Mouse (Mus musculus) MEL (cell line): Measurements from ENCODE around the gene Lrrc30. TPM values are rescaled to one million over a fixed set of nuclear protein-coding genes. Genes with fewer than 3 reads are reported as not detected.

Experiments used
- DNase-seq: peaks from one replicate; pipeline ENCODE4 v3.0.0; 2011; ENCODE audit warnings: low read depth, low spot score
- H3K27ac ChIP-seq: 2 replicates; pipeline ENCODE4 v1.5.1; 2012; ENCODE audit warnings: low read depth, mild to moderate bottlenecking, control low read depth, low read length, moderate library complexity; ENCODE audit not compliant: control insufficient read depth
- H3K27me3 ChIP-seq, 2 experiments: fragments of 150-350 bp in 1 of 2; sonication (generic) in 1 of 2; 2 replicates each; pipeline ENCODE4 v1.6.1; 2012; ENCODE audit warnings: low read length in 2 of 2, mild to moderate bottlenecking in 2 of 2, improper control_type of control experiment in 1 of 2, moderate library complexity in 1 of 2; ENCODE audit not compliant: insufficient read depth in 2 of 2, control insufficient read depth in 1 of 2
- H3K36me3 ChIP-seq, 2 experiments: 2 replicates each; pipeline ENCODE4 v1.6.1; 2012 to 2014; ENCODE audit warnings: low read length in 2 of 2, improper control_type of control experiment in 1 of 2, inconsistent platforms in 1 of 2, mild to moderate bottlenecking in 1 of 2; ENCODE audit not compliant: insufficient read depth in 2 of 2, control insufficient read depth in 1 of 2
- H3K4me1 ChIP-seq, 2 experiments: fragments of 150-350 bp in 1 of 2; sonication (generic) in 1 of 2; 2 replicates each; pipeline ENCODE4 v1.6.1; 2012; ENCODE audit warnings: low read length in 2 of 2, improper control_type of control experiment in 1 of 2, mild to moderate bottlenecking in 1 of 2; ENCODE audit not compliant: insufficient read depth in 2 of 2, control insufficient read depth in 1 of 2
- H3K4me3 ChIP-seq, 2 experiments: fragments of 150-350 bp in 1 of 2; sonication (generic) in 1 of 2; 2 replicates each; pipeline ENCODE4 v1.5.1; 2012; ENCODE audit warnings: low read depth in 2 of 2, low read length in 2 of 2, mild to moderate bottlenecking in 2 of 2, moderate library complexity in 2 of 2, control low read depth in 1 of 2, improper control_type of control experiment in 1 of 2; ENCODE audit not compliant: control insufficient read depth in 1 of 2, insufficient read depth in 1 of 2
- H3K79me2 ChIP-seq: 2 replicates; pipeline ENCODE4 v1.6.1; 2012; ENCODE audit warnings: mild to moderate bottlenecking, low read length, moderate library complexity; ENCODE audit not compliant: control insufficient read depth, poor library complexity, insufficient read depth
- H3K9ac ChIP-seq: 2 replicates; pipeline ENCODE4 v1.6.1; 2012; ENCODE audit warnings: low read depth, mild to moderate bottlenecking, control low read depth, low read length, moderate library complexity; ENCODE audit not compliant: control insufficient read depth, poor library complexity, severe bottlenecking
- H3K9me3 ChIP-seq: fragments of 150-350 bp; sonication (generic); replicated peaks from 2 replicates; pipeline ENCODE4 v1.6.1; 2012; ENCODE audit warnings: mild to moderate bottlenecking, low read length, improper control_type of control experiment, moderate library complexity; ENCODE audit not compliant: insufficient read depth
- CHD2 ChIP-seq: IDR thresholded peaks from 2 replicates; pipeline ENCODE4 v1.6.1; 2011; ENCODE audit warnings: low read length, improper control_type of control experiment
- CTCF ChIP-seq, 3 experiments: IDR thresholded peaks in 2 of 3; conservative IDR thresholded peaks in 1 of 3; 2 replicates each; pipeline ENCODE4 v1.5.1; 2011 to 2012; ENCODE audit warnings: low read length in 3 of 3, low read depth in 2 of 3, mild to moderate bottlenecking in 2 of 3, improper control_type of control experiment in 1 of 3, inconsistent platforms in 1 of 3, mixed read lengths in 1 of 3, moderate library complexity in 1 of 3; ENCODE audit not compliant: control insufficient read depth in 1 of 3, insufficient read depth in 1 of 3, poor library complexity in 1 of 3, severe bottlenecking in 1 of 3
- E2F4 ChIP-seq: IDR thresholded peaks from 2 replicates; pipeline ENCODE4 v1.6.1; 2011; ENCODE audit warnings: low read depth, low read length, improper control_type of control experiment, borderline replicate concordance
- EP300 ChIP-seq, 2 experiments: IDR thresholded peaks; 2 replicates each; pipeline ENCODE4 v1.6.1; 2011; ENCODE audit warnings: improper control_type of control experiment in 2 of 2, low read length in 2 of 2, low read depth in 1 of 2, mild to moderate bottlenecking in 1 of 2
- GABPA ChIP-seq: IDR thresholded peaks from 2 replicates; pipeline ENCODE4 v1.6.1; 2012; ENCODE audit warnings: low read depth, mild to moderate bottlenecking, inconsistent platforms, low read length, improper control_type of control experiment, moderate library complexity
- GATA1 ChIP-seq: IDR thresholded peaks from 2 replicates; pipeline ENCODE4 v1.6.1; 2011; ENCODE audit warnings: low read depth, low read length, improper control_type of control experiment
- JUND ChIP-seq: IDR thresholded peaks from 2 replicates; pipeline ENCODE4 v1.6.1; 2011; ENCODE audit warnings: low read depth, mild to moderate bottlenecking, improper control_type of control experiment, low read length
- KAT2A ChIP-seq: conservative IDR thresholded peaks from 2 replicates; pipeline ENCODE4 v1.6.1; 2012; ENCODE audit warnings: low read depth, low read length, improper control_type of control experiment, inconsistent platforms
- MAZ ChIP-seq: IDR thresholded peaks from 2 replicates; pipeline ENCODE4 v1.6.1; 2012; ENCODE audit warnings: low read depth, mild to moderate bottlenecking, inconsistent platforms, low read length, improper control_type of control experiment
- MYB ChIP-seq: IDR thresholded peaks from 2 replicates; pipeline ENCODE4 v1.6.1; 2011; ENCODE audit warnings: mild to moderate bottlenecking, low read depth, low read length, improper control_type of control experiment
- POLR2A ChIP-seq, 2 experiments: IDR thresholded peaks; 2 replicates each; pipeline ENCODE4 v1.6.1; 2011 to 2012; ENCODE audit warnings: low read length in 2 of 2, mild to moderate bottlenecking in 2 of 2, control low read depth in 1 of 2, improper control_type of control experiment in 1 of 2, low read depth in 1 of 2, moderate library complexity in 1 of 2; ENCODE audit not compliant: control insufficient read depth in 1 of 2, insufficient read depth in 1 of 2, poor library complexity in 1 of 2
- SIN3A ChIP-seq: IDR thresholded peaks from 2 replicates; pipeline ENCODE4 v1.6.1; 2012; ENCODE audit warnings: low read length, improper control_type of control experiment, inconsistent platforms
- TCF12 ChIP-seq: IDR thresholded peaks from 2 replicates; pipeline ENCODE4 v1.6.1; 2014; ENCODE audit warnings: low read depth, mild to moderate bottlenecking, inconsistent platforms, low read length, improper control_type of control experiment, moderate library complexity
- UBTF ChIP-seq: IDR thresholded peaks from 2 replicates; pipeline ENCODE4 v1.6.1; 2012; ENCODE audit warnings: low read depth, mild to moderate bottlenecking, inconsistent platforms, low read length, improper control_type of control experiment, moderate library complexity, borderline replicate concordance; ENCODE audit not compliant: insufficient read depth
- USF2 ChIP-seq, 2 experiments: IDR thresholded peaks; 2 replicates each; pipeline ENCODE4 v1.6.1; 2011 to 2012; ENCODE audit warnings: improper control_type of control experiment in 2 of 2, low read length in 2 of 2, borderline replicate concordance in 1 of 2, inconsistent platforms in 1 of 2, low read depth in 1 of 2, mild to moderate bottlenecking in 1 of 2; ENCODE audit not compliant: insufficient read depth in 1 of 2
- ZC3H11A ChIP-seq: IDR thresholded peaks from 2 replicates; pipeline ENCODE4 v1.6.1; 2012; ENCODE audit warnings: low read depth, mild to moderate bottlenecking, inconsistent platforms, low read length, improper control_type of control experiment
- polyA plus RNA-seq, 2 experiments: library from polyadenylated mRNA; stranded (reverse) in 1 of 2; unstranded in 1 of 2; fragments of >175 nt in 1 of 2; fragments of >200 nt in 1 of 2; gene quantifications; 2 replicates each; pipeline versions ENCODE4 v1.2.1 to v1.2.4; 2012; ENCODE audit warnings: low replicate concordance in 2 of 2, low read depth in 1 of 2; ENCODE audit not compliant: insufficient read length in 2 of 2, insufficient read depth in 1 of 2, missing spikeins in 1 of 2
- total RNA-seq: library from RNA; depleted of rRNA; stranded (reverse); fragments of 300-350 nt; gene quantifications from 2 replicates; pipeline ENCODE4 v1.2.3, GENCODE M21; 2012; rRNA removed

Gene Lrrc30
- total RNA-seq = not detected in 2 replicates
- polyA plus RNA-seq = not detected

DNA sequence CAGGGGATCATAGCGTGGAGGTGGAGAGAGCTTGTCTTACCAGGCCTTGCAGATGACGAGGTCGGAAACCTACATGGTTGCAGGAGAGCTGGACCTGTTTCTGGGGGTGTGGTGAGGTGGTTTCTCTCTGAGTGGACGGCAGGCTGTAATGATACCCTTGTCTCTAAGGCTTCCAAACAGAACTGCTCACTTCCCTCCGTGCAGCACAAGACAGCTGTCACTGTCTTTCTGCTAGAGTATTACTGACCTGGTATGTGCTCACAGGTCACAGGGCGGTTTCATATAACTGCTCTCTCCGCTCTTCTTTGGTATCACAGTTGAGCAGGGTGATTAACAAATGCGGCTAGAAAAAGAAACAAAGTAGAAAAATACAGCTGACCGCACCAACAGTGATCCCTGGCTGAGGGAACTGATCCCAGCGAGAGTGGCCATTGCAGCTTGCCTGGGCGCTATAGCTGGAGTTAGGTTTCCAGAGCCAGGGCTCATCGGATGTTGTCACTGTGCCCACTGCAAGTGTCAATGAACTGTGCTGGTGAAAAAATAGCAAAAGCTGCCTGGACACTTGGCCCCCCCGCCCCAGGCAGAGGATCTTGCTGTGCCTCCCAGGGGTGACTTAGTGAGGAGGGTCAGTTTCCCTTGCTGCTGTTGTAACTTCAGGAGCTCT is at the start of gene Lrrc30:
TSS of gene Lrrc30 (minus strand) at position 48 of the 664 bp plus-strand sequence.
- Histone ChIP-seq H3K4me1 (no peaks in the 10 kb centered on the region), H3K79me2 (no peaks in the 10 kb centered on the region), H3K4me3 (no peak within 1 kb of the TSS), H3K27ac (no peak within 1 kb of the TSS), H3K9me3 (no peaks in the 10 kb centered on the region), H3K9ac (no peak within 1 kb of the TSS), H3K36me3 (no peaks in the 10 kb centered on the region)
- no peak for DNase-seq
- TF ChIP-seq CTCF (IDR thresholded peaks at IDR 0.05 in 2 of 3, conservative IDR thresholded peaks at IDR 0.05 in 1 of 3; ENCODE audit: control insufficient read depth in 1 of 3, insufficient read depth in 1 of 3, low read depth in 2 of 3, low read length in 3 of 3, poor library complexity in 1 of 3, severe bottlenecking in 1 of 3) (no peak), TCF12 (no peak), UBTF (no peak), MAZ (no peak), GATA1 (no peak), EP300 (IDR thresholded peaks at IDR 0.05; ENCODE audit: low read depth in 1 of 2, low read length in 2 of 2) (no peak), SIN3A (no peak)
- TF ChIP-seq, all 39 proteins: peak for 0
- H3K27me3 ChIP-seq = no peaks in the 10 kb centered on the region

DNA sequence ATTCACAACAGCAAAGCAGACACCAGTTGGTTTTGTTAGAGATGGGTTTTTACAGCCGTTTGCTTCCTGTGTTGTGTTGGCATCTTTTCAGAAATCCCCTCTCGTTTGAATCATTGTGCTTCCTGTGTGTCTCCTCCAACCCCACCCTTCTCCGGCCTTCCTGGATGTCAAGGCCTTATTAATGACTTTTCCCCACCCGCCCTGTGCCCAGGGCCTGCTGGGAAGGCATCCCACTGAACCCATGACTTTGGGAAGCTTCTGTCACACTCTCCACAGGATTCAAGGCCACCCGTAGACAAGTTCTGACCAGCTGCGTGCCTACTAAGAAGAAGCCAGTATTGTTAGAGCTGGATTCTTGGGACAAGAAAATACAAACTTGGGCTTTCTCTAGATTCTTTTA is 48.6 kb upstream of the Lrrc30 start:
- Histone ChIP-seq H3K36me3 (no peaks in the 10 kb centered on the region), H3K9ac (no peak overlapping the region), H3K27me3 (no peaks in the 10 kb centered on the region), H3K4me3 (no peak overlapping the region), H3K79me2 (no peaks in the 10 kb centered on the region), H3K4me1 (no peaks in the 10 kb centered on the region), H3K27ac (no peak overlapping the region), H3K9me3 (no peaks in the 10 kb centered on the region)
- DNase-seq = no peak
- TF ChIP-seq E2F4 (no peak), USF2 (IDR thresholded peaks at IDR 0.05; ENCODE audit: borderline replicate concordance in 1 of 2, insufficient read depth in 1 of 2, low read depth in 1 of 2, low read length in 2 of 2) (no peak)

DNA sequence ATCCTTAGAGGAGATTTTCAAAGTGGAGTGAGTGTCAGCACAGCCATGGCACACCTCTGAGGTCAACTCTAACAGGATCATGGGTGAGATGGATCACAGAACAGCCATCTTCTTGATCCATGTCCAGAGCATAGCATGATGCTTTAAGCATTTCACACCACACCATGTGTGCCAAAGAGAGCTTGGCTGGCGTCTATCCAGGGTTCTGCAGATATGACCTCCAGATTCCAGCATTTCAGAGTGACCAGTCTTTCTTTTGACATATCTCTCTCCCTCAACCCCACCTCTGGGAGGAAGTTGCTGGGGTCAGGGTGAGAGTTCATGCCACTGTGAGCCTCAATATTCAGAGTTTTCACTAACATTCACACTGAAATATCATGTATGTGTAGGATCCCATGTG is 46.1 kb upstream of the Lrrc30 start:
- no peak for DNase-seq
- Histone ChIP-seq H3K36me3 (no peaks in the 10 kb centered on the region), H3K9me3 (no peaks in the 10 kb centered on the region), H3K9ac (no peak overlapping the region), H3K4me1 (no peaks in the 10 kb centered on the region), H3K27me3 (no peaks in the 10 kb centered on the region), H3K79me2 (no peaks in the 10 kb centered on the region), H3K27ac (no peak overlapping the region), H3K4me3 (no peak overlapping the region)
- TF ChIP-seq JUND (no peak), MAZ (no peak), MYB (no peak), ZC3H11A (no peak), GABPA (no peak), CHD2 (no peak), KAT2A (no peak), USF2 (IDR thresholded peaks at IDR 0.05; ENCODE audit: borderline replicate concordance in 1 of 2, insufficient read depth in 1 of 2, low read depth in 1 of 2, low read length in 2 of 2) (no peak), POLR2A (IDR thresholded peaks at IDR 0.05; ENCODE audit: control insufficient read depth in 1 of 2, insufficient read depth in 1 of 2, low read depth in 1 of 2, low read length in 2 of 2, poor library complexity in 1 of 2) (no peak)
